Mouse (Mus musculus) hindlimb bud, embryonic 11.5 days (tissue): ENCODE measurements at regions not wholly inside any gene's neighbourhood (a gene's known extent, or its start where the extent isn't known, plus 50 kb on each side); places are given as distances from the start of the nearest gene placed in this dataset.

Experiments
- DNase-seq: peaks from one replicate; pipeline ENCODE4 v3.0.0-alpha.2; 2012; ENCODE audit warnings: low read depth, low spot score; ENCODE audit errors: extremely low spot score

GRCm38 (mm10) chr8:57134041-57134440 lies 186.7 kb upstream of the Hand2 start:
- DNase-seq = no peak

- no peak for DNase-seq
Observed at GRCm38 (mm10) chr8:57134726-57135125, 186.1 kb upstream of the Hand2 start.

GRCm38 (mm10) chr8:57148036-57148435 lies 172.7 kb upstream of the Hand2 start:
- no peak for DNase-seq

- no peak for DNase-seq
Observed at GRCm38 (mm10) chr8:57191153-57191552, 129.6 kb upstream of the Hand2 start.

- DNase-seq = no peak
Observed at GRCm38 (mm10) chr8:57200280-57200679, 120.5 kb upstream of the Hand2 start.

GRCm38 (mm10) chr8:57209584-57209983 lies 111.2 kb upstream of the Hand2 start:
- no peak for DNase-seq

GRCm38 (mm10) chr8:57213066-57213465 lies 107.7 kb upstream of the Hand2 start:
- DNase-seq = no peak

- no peak for DNase-seq
Observed at GRCm38 (mm10) chr8:57213982-57214930, 106.5 kb upstream of the Hand2 start.

GRCm38 (mm10) chr8:57230594-57230993 lies 90.2 kb upstream of the Hand2 start:
- DNase-seq = no peak

GRCm38 (mm10) chr8:57242301-57242700 lies 78.5 kb upstream of the Hand2 start:
- DNase-seq = no peak

- DNase-seq = no peak
Observed at GRCm38 (mm10) chr8:57249061-57249460, 71.7 kb upstream of the Hand2 start.
